8 mouse cellular contexts compared by ENCODE assay signal in the genomic region with DNA sequence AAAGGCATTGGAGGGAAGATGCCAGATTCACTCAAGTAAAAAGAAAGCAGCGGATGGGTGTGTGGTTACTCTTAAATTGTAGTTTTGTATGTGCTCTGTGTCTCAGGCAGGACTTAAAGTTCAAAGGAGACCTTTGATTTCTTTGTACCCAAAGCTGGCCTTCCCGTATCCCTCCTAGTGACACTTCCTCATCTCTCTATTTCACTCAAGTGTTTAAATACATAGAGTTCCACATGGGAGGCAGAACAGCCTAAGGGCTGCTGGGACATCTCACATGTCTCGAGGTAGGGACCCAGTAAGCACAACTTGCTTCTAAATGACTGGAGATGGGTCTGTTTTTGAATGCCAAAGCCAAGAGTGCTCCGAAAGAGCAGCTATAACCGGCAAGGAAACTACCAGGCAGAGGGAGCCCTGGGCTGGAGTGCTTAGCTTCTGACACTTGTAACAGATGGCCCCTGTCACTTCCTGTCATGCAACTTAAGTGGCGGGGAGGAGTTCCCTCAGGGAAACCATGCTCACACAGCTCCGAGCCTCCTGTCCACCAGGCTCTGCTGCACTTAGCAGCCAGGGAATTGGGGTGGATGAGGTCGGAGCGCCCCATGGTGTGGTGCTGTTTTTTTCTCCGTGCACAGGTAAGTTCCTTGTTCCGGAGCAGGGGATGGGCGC.
A peak's percentile ranks its signal among the peaks of the same experiment; 100 is the strongest.
DNase-seq lines count a peak whose midpoint lies in the region; ATAC-seq lines count a peak whose summit lies in the region.

No protein-coding gene starts in this region.

- DNase-seq in T-cell, adult 2 months (ENCODE audit: low spot score) = peak; percentile 86
- peak; percentile 75 to 81 for DNase-seq in cerebellum, adult 18-20 months
- DNase-seq in heart, adult 9 months (ENCODE audit: low spot score in 2 of 2) = peak; percentile 83 to 86
- peak; percentile 76 for DNase-seq in lung, postnatal 14 days
- no peak for DNase-seq in testis, postnatal 10 days (ENCODE audit: low spot score)
- DNase-seq in forebrain, embryonic 11.5 days (ENCODE audit: low spot score) = no peak

- 17% methylated on average over 12 of the region's 12 CpGs for WGBS in kidney, embryonic 16.5 days
- 37% methylated on average over 12 of the region's 12 CpGs for WGBS in stomach, embryonic 15.5 days
- WGBS in forebrain, embryonic 11.5 days = 75% methylated on average over 12 of the region's 12 CpGs

- no peaks in the 10 kb centered on the region for H3K36me3 ChIP-seq in kidney, embryonic 16.5 days (ENCODE audit: insufficient read depth, low read length)
- H3K36me3 ChIP-seq in stomach, embryonic 15.5 days = no peaks in the 10 kb centered on the region
- H3K36me3 ChIP-seq in forebrain, embryonic 11.5 days (ENCODE audit: control insufficient read depth, insufficient read depth, low read length) = no peaks in the 10 kb centered on the region

- ATAC-seq in kidney, embryonic 16.5 days (ENCODE audit: low FRiP score, low TSS enrichment) = peak; percentile 93
- peak; percentile 35; the same call in 1 of the 2 replicates for ATAC-seq in stomach, embryonic 15.5 days (ENCODE audit: insufficient read depth, low FRiP score, low read depth)
- ATAC-seq in forebrain, embryonic 11.5 days (replicated peaks; ENCODE audit: low FRiP score) = no peak

- peaks cover 11% of the 10 kb centered on the region for H3K4me1 ChIP-seq in kidney, embryonic 16.5 days (ENCODE audit: insufficient read depth, low read length)
- peaks cover 11% of the 10 kb centered on the region; the same call in 1 of the 2 replicates for H3K4me1 ChIP-seq in stomach, embryonic 15.5 days
- no peaks in the 10 kb centered on the region for H3K4me1 ChIP-seq in forebrain, embryonic 11.5 days (replicated peaks; ENCODE audit: control insufficient read depth, insufficient read depth, low read length)

- H3K27ac ChIP-seq in kidney, embryonic 16.5 days (ENCODE audit: low read length) = peak overlapping the region; percentile 65
- H3K27ac ChIP-seq in stomach, embryonic 15.5 days = peak overlapping the region; percentile 42; the same call in 1 of the 2 replicates
- no peak overlapping the region for H3K27ac ChIP-seq in forebrain, embryonic 11.5 days (ENCODE audit: low read depth, low read length)

- no peaks in the 10 kb centered on the region for H3K9me3 ChIP-seq in kidney, embryonic 16.5 days (ENCODE audit: low read length)
- no peaks in the 10 kb centered on the region for H3K9me3 ChIP-seq in stomach, embryonic 15.5 days
- H3K9me3 ChIP-seq in forebrain, embryonic 11.5 days (ENCODE audit: control insufficient read depth, low read length) = no peaks in the 10 kb centered on the region

- peak overlapping the region; percentile 43 for H3K4me2 ChIP-seq in kidney, embryonic 16.5 days (replicated peaks; ENCODE audit: low read depth, low read length)
- H3K4me2 ChIP-seq in stomach, embryonic 15.5 days = peak overlapping the region; percentile 35
- H3K4me2 ChIP-seq in forebrain, embryonic 11.5 days (ENCODE audit: low read depth, low read length, severe bottlenecking) = no peak overlapping the region

- H3K9ac ChIP-seq in kidney, embryonic 16.5 days (replicated peaks; ENCODE audit: low read length) = peak overlapping the region; percentile 7; the same call in 1 of the 2 replicates
- H3K9ac ChIP-seq in stomach, embryonic 15.5 days = no peak overlapping the region
- H3K9ac ChIP-seq in forebrain, embryonic 11.5 days (ENCODE audit: low read length) = no peak overlapping the region

- peak overlapping the region; percentile 38 for H3K4me3 ChIP-seq in kidney, embryonic 16.5 days (ENCODE audit: low read length)
- peak overlapping the region; percentile 19; the same call in 1 of the 2 replicates for H3K4me3 ChIP-seq in stomach, embryonic 15.5 days (replicated peaks)
- H3K4me3 ChIP-seq in forebrain, embryonic 11.5 days (ENCODE audit: low read depth, low read length) = no peak overlapping the region

- H3K27me3 ChIP-seq in kidney, embryonic 16.5 days (ENCODE audit: insufficient read depth, low read length) = no peaks in the 10 kb centered on the region
- no peaks in the 10 kb centered on the region for H3K27me3 ChIP-seq in stomach, embryonic 15.5 days (replicated peaks)
- no peaks in the 10 kb centered on the region for H3K27me3 ChIP-seq in forebrain, embryonic 11.5 days (ENCODE audit: control insufficient read depth, insufficient read depth, low read length)

Comparison
In these comparisons a context has a peak if more than half of its experiments do, and no peak if none do; other contexts are left out.
1. DNase-seq: peak in T-cell, adult 2 months (single experiment), cerebellum, adult 18-20 months (2 of 2), heart, adult 9 months (2 of 2) and lung, postnatal 14 days (single experiment); none in testis, postnatal 10 days (single experiment) and forebrain, embryonic 11.5 days (single experiment).